Mouse (Mus musculus) forebrain, embryonic 10.5 days (tissue): ENCODE measurements around the gene Vamp2. TPM values are rescaled to one million over a fixed set of nuclear protein-coding genes. Genes with fewer than 3 reads are reported as not detected.

Source experiments
- DNase-seq: peaks from one replicate; pipeline ENCODE4 v3.0.0-alpha.2; 2017; ENCODE audit warnings: low spot score; ENCODE audit errors: extremely low spot score
- H3K27ac ChIP-seq: fragments of 300-500 bp; sonication (generic); 2 replicates; pipeline ENCODE4 v1.5.1; 2016; ENCODE audit warnings: mild to moderate bottlenecking
- H3K27me3 ChIP-seq: fragments of 300-500 bp; sonication (generic); 2 replicates; pipeline ENCODE4 v1.6.1; 2016; ENCODE audit warnings: mild to moderate bottlenecking; ENCODE audit not compliant: poor library complexity, severe bottlenecking
- H3K36me3 ChIP-seq: fragments of 300-500 bp; sonication (generic); replicated peaks from 2 replicates; pipeline ENCODE4 v1.6.1; 2016; ENCODE audit warnings: mild to moderate bottlenecking, moderate library complexity
- H3K4me1 ChIP-seq: fragments of 300-500 bp; sonication (generic); 2 replicates; pipeline ENCODE4 v1.6.1; 2016
- H3K4me3 ChIP-seq: fragments of 300-500 bp; sonication (generic); 2 replicates; pipeline ENCODE4 v1.5.1; 2016; ENCODE audit warnings: mild to moderate bottlenecking, moderate library complexity
- H3K9me3 ChIP-seq: fragments of 300-500 bp; sonication (generic); 2 replicates; pipeline ENCODE4 v1.6.1; 2016; ENCODE audit warnings: mild to moderate bottlenecking, moderate library complexity
- WGBS: fragments of 180-500 bp; shearing (Covaris S2); methylation state at CpG from one replicate; pipeline ENCODE4 v1.1.7; 2016; 5-methylcytosine and 5-hydroxymethylcytosine counted together
- polyA plus RNA-seq: library from polyadenylated mRNA; unstranded; fragments of >200 nt; fragmentation: Nextera tagmentation; extraction: Ambion mirVana; gene quantifications from 2 replicates; pipeline ENCODE4 v1.2.1, GENCODE M21; 2016

Gene Vamp2
- polyA plus RNA-seq, result 51.3 and 57.6 TPM in 2 replicates

GRCm38 (mm10) chr11:69088103-69088855 lies at the start of gene Vamp2:
Gene Vamp2, plus strand, starts transcription at chr11:69088490.
- H3K4me1 ChIP-seq, result peaks cover 43% of the 10 kb centered on the region
- H3K36me3 ChIP-seq, result peaks cover 33% of the 10 kb centered on the region
- peak within 1 kb of the TSS; percentile 98 for H3K27ac ChIP-seq
- no peaks in the 10 kb centered on the region for H3K27me3 ChIP-seq
- DNase-seq, result peak; percentile 90
- 1% methylated on average over 59 of the region's 67 CpGs for WGBS
- H3K9me3 ChIP-seq, result no peaks in the 10 kb centered on the region
- H3K4me3 ChIP-seq, result peak within 1 kb of the TSS; percentile 98

GRCm38 (mm10) chr11:69045531-69046394 lies 42.5 kb upstream of the Vamp2 start, which contains the start of gene Aurkb:
Gene Aurkb, plus strand, starts transcription at chr11:69045647.
- peak within 1 kb of the TSS; percentile 67 for H3K4me3 ChIP-seq
- H3K36me3 ChIP-seq, result peaks cover 38% of the 10 kb centered on the region
- no peaks in the 10 kb centered on the region for H3K9me3 ChIP-seq
- H3K27ac ChIP-seq, result peak within 1 kb of the TSS; percentile 96
- DNase-seq, result peak; percentile 90
- peaks cover 34% of the 10 kb centered on the region for H3K4me1 ChIP-seq
- no peaks in the 10 kb centered on the region for H3K27me3 ChIP-seq
- WGBS, result under 1% methylated on average over 54 of the region's 54 CpGs

DNA sequence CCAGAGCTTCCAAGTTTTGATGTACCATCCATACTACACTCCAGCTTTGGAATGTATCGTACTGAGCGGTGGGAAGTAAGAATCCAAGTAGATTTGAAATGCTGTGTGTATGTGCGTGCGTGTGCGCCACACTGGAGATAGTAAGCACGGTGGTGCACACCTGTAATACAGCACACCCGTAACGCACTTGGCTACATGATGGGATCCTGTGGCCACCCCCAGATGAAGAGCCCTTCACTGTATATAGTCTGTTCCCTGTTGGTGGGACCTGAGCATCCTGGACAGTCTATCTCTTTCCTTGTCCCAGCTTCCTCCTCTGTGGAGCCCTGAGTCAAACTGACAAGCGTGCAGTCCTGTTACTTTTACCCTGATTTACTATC lies 41.9 kb upstream of the Vamp2 start:
- 19% methylated on average over 9 of the region's 9 CpGs for WGBS
- peak overlapping the region; percentile 67 for H3K4me3 ChIP-seq
- peak overlapping the region; percentile 96 for H3K27ac ChIP-seq
- DNase-seq, result no peak
- H3K36me3 ChIP-seq, result peaks cover 44% of the 10 kb centered on the region
- H3K27me3 ChIP-seq, result no peaks in the 10 kb centered on the region
- H3K4me1 ChIP-seq, result peaks cover 35% of the 10 kb centered on the region
- H3K9me3 ChIP-seq, result no peaks in the 10 kb centered on the region

- WGBS, result 91% methylated on average over 12 of the region's 12 CpGs
- H3K4me3 ChIP-seq, result peak overlapping the region; percentile 67
- H3K27ac ChIP-seq, result no peak overlapping the region
- no peak for DNase-seq
- no peaks in the 10 kb centered on the region for H3K9me3 ChIP-seq
- peaks cover 35% of the 10 kb centered on the region for H3K4me1 ChIP-seq
- no peaks in the 10 kb centered on the region for H3K27me3 ChIP-seq
- peaks cover 56% of the 10 kb centered on the region for H3K36me3 ChIP-seq
Measured at GRCm38 (mm10) chr11:69047592-69047991, 40.7 kb upstream of the Vamp2 start.

DNA sequence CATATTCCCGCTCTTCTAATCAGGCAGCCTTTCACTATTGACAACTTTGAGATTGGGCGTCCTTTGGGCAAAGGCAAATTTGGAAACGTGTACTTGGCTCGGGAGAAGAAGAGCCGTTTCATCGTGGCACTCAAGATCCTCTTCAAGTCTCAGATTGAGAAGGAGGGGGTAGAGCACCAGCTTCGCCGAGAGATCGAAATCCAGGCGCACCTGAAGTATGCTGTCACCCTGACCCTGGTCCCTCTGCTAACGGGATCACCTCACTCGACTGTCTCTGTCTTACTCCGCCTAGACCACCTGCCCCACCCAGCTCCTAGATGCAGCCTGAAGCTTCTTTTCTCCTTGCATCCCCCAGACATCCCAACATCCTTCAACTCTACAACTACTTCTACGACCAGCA lies 40.1 kb upstream of the Vamp2 start:
- no peak for DNase-seq
- H3K9me3 ChIP-seq, result no peaks in the 10 kb centered on the region
- H3K4me1 ChIP-seq, result peaks cover 35% of the 10 kb centered on the region
- WGBS, result 94% methylated on average over 14 of the region's 14 CpGs
- peak overlapping the region; percentile 67; the same call in 1 of the 2 replicates for H3K4me3 ChIP-seq
- H3K27ac ChIP-seq, result no peak overlapping the region
- peaks cover 62% of the 10 kb centered on the region for H3K36me3 ChIP-seq
- no peaks in the 10 kb centered on the region for H3K27me3 ChIP-seq

DNA sequence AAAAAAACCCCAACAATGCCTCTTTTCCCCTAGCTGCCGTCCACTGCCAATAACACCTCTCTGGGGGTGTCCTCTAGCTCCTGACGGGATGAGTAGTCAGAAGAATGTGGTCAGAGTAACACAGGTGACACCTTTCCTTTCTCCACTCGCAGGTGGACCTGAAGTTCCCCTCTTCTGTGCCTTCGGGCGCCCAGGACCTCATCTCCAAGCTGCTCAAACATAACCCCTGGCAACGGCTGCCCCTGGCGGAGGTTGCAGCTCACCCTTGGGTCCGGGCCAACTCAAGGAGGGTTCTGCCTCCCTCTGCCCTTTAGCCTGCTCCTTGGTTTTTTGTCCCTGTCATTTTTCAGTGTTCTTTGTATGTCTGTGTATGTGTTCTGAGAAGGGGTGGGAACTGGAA lies 37.5 kb upstream of the Vamp2 start:
- Histone ChIP-seq H3K4me3 (no peak overlapping the region), H3K9me3 (no peaks in the 10 kb centered on the region), H3K4me1 (peaks cover 35% of the 10 kb centered on the region), H3K27ac (no peak overlapping the region), H3K27me3 (no peaks in the 10 kb centered on the region), H3K36me3 (peaks cover 76% of the 10 kb centered on the region)
- DNase-seq, result no peak
- WGBS, result 92% methylated on average over 8 of the region's 8 CpGs

DNA sequence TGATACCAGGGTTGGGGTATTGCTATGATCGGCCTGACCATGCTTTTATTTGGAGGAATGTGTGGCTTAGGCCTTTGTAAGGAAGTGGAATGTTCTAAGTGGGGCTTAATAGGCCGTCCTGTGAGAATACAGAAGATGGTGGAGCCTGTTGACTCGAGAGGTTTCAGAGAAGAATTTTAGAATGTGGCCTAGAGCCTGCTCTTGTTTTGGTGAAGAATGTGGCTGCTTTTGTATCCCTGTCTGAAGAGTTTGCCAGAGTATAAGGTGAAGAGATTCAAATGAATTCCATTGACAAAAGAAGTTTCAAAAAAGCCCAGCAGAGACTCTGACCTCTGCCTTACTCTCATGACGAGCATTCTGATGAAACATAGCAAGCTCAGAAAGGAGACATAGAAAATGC lies 36.5 kb upstream of the Vamp2 start:
- H3K27me3 ChIP-seq, result no peaks in the 10 kb centered on the region
- H3K36me3 ChIP-seq, result peaks cover 76% of the 10 kb centered on the region
- H3K4me1 ChIP-seq, result peaks cover 30% of the 10 kb centered on the region
- no peaks in the 10 kb centered on the region for H3K9me3 ChIP-seq
- DNase-seq, result no peak
- H3K27ac ChIP-seq, result no peak overlapping the region
- WGBS, result 80% methylated on average over 4 of the region's 4 CpGs
- H3K4me3 ChIP-seq, result no peak overlapping the region; the same call in 1 of the 2 replicates

DNA sequence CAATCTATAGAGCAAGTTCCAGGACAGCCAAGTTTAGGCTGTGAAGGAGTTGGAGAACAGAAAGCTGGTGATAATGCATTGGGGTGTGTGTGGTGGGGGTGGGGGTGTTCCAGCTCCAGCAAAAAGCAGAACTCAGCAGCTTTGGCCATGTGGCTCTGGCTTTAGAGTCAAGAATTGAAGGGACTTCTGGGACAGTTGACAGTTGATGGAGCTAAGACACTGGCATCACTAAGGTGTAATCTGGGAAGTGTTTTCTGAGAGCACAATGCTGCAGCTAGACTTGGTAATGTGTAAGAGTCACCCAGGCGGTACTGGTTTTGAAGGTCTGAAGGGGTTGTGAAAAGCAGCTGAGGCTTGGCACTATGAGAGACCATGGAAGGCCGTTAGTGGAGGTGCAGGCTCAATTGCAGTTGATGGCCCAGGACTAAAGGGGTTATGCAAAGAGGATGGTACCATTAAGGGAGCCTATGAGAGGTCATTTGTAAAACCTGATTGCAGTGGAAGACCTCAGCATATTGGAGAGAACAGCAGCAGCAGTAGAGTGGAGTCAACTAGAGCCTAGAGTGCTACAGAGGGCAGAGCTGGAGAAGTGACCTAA lies 35.4 kb upstream of the Vamp2 start:
- H3K27ac ChIP-seq, result no peak overlapping the region
- DNase-seq, result no peak
- H3K4me3 ChIP-seq, result no peak overlapping the region
- H3K4me1 ChIP-seq, result peaks cover 18% of the 10 kb centered on the region
- H3K36me3 ChIP-seq, result peaks cover 67% of the 10 kb centered on the region
- WGBS, result 91% methylated on average over 2 of the region's 2 CpGs
- H3K9me3 ChIP-seq, result no peaks in the 10 kb centered on the region
- H3K27me3 ChIP-seq, result no peaks in the 10 kb centered on the region

- 78% methylated on average over 3 of the region's 3 CpGs for WGBS
- no peak overlapping the region for H3K27ac ChIP-seq
- no peak for DNase-seq
- H3K27me3 ChIP-seq, result no peaks in the 10 kb centered on the region
- H3K9me3 ChIP-seq, result no peaks in the 10 kb centered on the region
- H3K4me3 ChIP-seq, result no peak overlapping the region; the same call in 1 of the 2 replicates
- peaks cover 21% of the 10 kb centered on the region for H3K4me1 ChIP-seq
- peaks cover 57% of the 10 kb centered on the region for H3K36me3 ChIP-seq
Measured at GRCm38 (mm10) chr11:69053848-69054247, 34.4 kb upstream of the Vamp2 start.

DNA sequence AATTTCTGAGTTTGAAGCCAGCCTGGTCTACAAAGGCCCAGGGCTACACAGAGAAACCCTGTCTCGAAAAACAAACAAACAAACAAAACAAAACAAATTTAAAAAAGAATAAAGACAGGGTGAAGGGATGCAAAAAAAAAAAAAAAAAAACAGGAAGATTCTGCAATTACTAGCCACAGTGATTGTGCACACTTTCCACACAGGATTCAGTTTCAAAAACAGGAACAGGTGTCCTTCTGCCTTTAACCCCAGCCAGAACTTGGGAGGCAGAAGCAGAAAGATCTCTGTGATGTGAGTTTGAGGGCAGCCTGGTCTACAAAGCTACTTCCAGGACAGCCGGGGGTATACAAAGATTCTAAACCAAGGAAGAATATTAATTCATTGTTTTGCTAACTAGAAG lies 30.0 kb upstream of the Vamp2 start:
- H3K9me3 ChIP-seq, result no peaks in the 10 kb centered on the region
- peaks cover 37% of the 10 kb centered on the region for H3K4me1 ChIP-seq
- no peak for DNase-seq
- H3K4me3 ChIP-seq, result peak overlapping the region; percentile 88
- peak overlapping the region; percentile 88; the same call in 1 of the 2 replicates for H3K27ac ChIP-seq
- H3K27me3 ChIP-seq, result 0 out of 2 replicates have a peak, but pooled peaks cover 9% of the 10 kb centered on the region
- peaks cover 13% of the 10 kb centered on the region for H3K36me3 ChIP-seq
- WGBS, result 68% methylated on average over 2 of the region's 2 CpGs

- Histone ChIP-seq H3K27me3 (0 out of 2 replicates have a peak, but pooled peaks cover 9% of the 10 kb centered on the region), H3K4me3 (peak overlapping the region; percentile 88), H3K9me3 (no peaks in the 10 kb centered on the region), H3K27ac (peak overlapping the region; percentile 88), H3K4me1 (peaks cover 40% of the 10 kb centered on the region), H3K36me3 (peaks cover 7% of the 10 kb centered on the region)
- WGBS, result 4% methylated on average over 19 of the region's 19 CpGs
- no peak for DNase-seq
Measured at GRCm38 (mm10) chr11:69058729-69059356, 29.4 kb upstream of the Vamp2 start.

DNA sequence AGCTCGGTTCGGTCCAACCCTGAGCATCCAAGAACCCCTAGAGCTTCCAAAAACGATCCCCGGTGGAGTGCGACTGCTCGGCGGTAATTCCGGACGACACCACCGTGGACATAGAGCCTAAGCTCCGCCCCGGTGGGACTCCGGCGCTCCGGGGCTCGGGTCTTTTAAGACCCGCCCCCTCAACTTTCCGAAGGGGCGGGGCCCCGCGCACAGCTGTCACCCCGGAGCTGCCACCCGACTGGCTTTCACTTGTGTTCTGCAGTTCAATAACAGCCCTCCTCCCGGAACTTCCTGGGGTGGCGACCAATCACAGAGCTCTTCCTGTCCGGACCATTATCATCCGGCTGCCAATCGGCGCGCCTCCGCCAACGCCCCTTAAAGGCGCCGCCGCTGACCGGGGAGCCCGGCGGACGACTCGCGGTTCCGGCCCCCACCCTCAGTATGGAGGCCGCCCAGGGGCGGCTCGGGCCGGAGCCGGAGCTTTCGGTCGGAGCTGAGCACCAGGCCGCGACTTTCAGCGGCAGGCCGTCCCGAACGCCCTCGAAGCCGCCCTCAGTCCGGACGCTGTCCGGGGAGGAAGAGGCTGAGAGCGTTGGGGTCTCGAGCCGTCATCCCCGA lies 28.8 kb upstream of the Vamp2 start, which contains the start of gene Borcs6:
Gene Borcs6 (plus strand): TSS at position 361 of the 618 bp plus-strand sequence.
- DNase-seq, result peak; percentile 96
- Histone ChIP-seq H3K4me3 (peak within 1 kb of the TSS; percentile 88), H3K4me1 (peaks cover 46% of the 10 kb centered on the region), H3K27me3 (0 out of 2 replicates have a peak, but pooled peaks cover 9% of the 10 kb centered on the region), H3K9me3 (no peaks in the 10 kb centered on the region), H3K36me3 (peaks cover 1% of the 10 kb centered on the region), H3K27ac (peak within 1 kb of the TSS; percentile 88)
- WGBS, result under 1% methylated on average over 64 of the region's 64 CpGs
